Mouse (Mus musculus) lung, embryonic 14.5 days (tissue): ENCODE results near the gene Itpkb. TPM values are rescaled to one million over a fixed set of nuclear protein-coding genes. Genes with fewer than 3 reads are reported as not detected.

ENCODE experiments used
- ATAC-seq: fragments of 200-750 bp; cut with Nextera tagmentation; 2 replicates; pipeline ENCODE4 v1.8.0; 2017; ENCODE audit warnings: mild to moderate bottlenecking, moderate TSS enrichment, moderate library complexity; ENCODE audit not compliant: insufficient read depth
- DNase-seq: peaks from one replicate; pipeline ENCODE4 v3.0.0-alpha.2; 2015
- H3K27ac ChIP-seq: fragments of 300-500 bp; sonication (generic); 2 replicates; pipeline ENCODE4 v1.5.1; 2014; ENCODE audit warnings: low read depth, mild to moderate bottlenecking, moderate library complexity
- H3K27me3 ChIP-seq: fragments of 300-500 bp; sonication (generic); 2 replicates; pipeline ENCODE4 v1.6.1; 2014; ENCODE audit warnings: low read length, control low read depth; ENCODE audit not compliant: insufficient read depth
- H3K36me3 ChIP-seq: fragments of 300-500 bp; sonication (generic); 2 replicates; pipeline ENCODE4 v1.6.1; 2014; ENCODE audit warnings: control low read depth; ENCODE audit not compliant: insufficient read depth
- H3K4me1 ChIP-seq: fragments of 300-500 bp; sonication (generic); 2 replicates; pipeline ENCODE4 v1.6.1; 2014; ENCODE audit warnings: antibody characterized with exemption, control low read depth; ENCODE audit not compliant: insufficient read depth
- H3K4me2 ChIP-seq: fragments of 300-500 bp; sonication (generic); 2 replicates; pipeline ENCODE4 v1.6.1; 2014; ENCODE audit warnings: mild to moderate bottlenecking
- H3K4me3 ChIP-seq: fragments of 300-500 bp; sonication (generic); 2 replicates; pipeline ENCODE4 v1.5.1; 2014; ENCODE audit warnings: low read depth, low read length
- H3K9ac ChIP-seq: fragments of 300-500 bp; sonication (generic); 2 replicates; pipeline ENCODE4 v1.6.1; 2014
- H3K9me3 ChIP-seq: fragments of 300-500 bp; sonication (generic); 2 replicates; pipeline ENCODE4 v1.6.1; 2016; ENCODE audit warnings: low read depth, low read length, control low read depth
- CTCF ChIP-seq: IDR thresholded peaks from 2 replicates; pipeline ENCODE4 v1.5.1; 2016; ENCODE audit warnings: antibody characterized with exemption, low read depth
- WGBS: fragments of 180-500 bp; shearing (Covaris S2); extraction: QIAGEN DNeasy Blood & Tissue Kit; methylation state at CpG from one replicate; pipeline ENCODE4 v1.1.7; 2014; 5-methylcytosine and 5-hydroxymethylcytosine counted together
- polyA plus RNA-seq: library from polyadenylated mRNA; unstranded; fragments of >200 nt; fragmentation: Nextera tagmentation; extraction: Ambion mirVana; gene quantifications from 2 replicates; pipeline ENCODE4 v1.2.1, GENCODE M21; 2014

Itpkb gene
- polyA plus RNA-seq, 1 experiment from 2014 or later = 9.0 TPM

- TF ChIP-seq CTCF = no peak
- Histone ChIP-seq H3K27ac (peak overlapping the region; percentile 58), H3K9me3 (no peaks in the 10 kb centered on the region), H3K4me1 (peaks cover 17% of the 10 kb centered on the region; the same call in 1 of the 2 replicates), H3K9ac (no peak overlapping the region), H3K4me2 (peak overlapping the region; percentile 15; the same call in 1 of the 2 replicates), H3K4me3 (no peak overlapping the region), H3K27me3 (no peaks in the 10 kb centered on the region), H3K36me3 (0 out of 2 replicates have a peak, but pooled peaks cover 5% of the 10 kb centered on the region)
- ATAC-seq (no peak), DNase-seq (no peak)
- 56% methylated on average over 3 of the region's 3 CpGs for WGBS
Measured at GRCm38 (mm10) chr1:180363317-180363716, 33.0 kb downstream of the Itpkb start.

DNA sequence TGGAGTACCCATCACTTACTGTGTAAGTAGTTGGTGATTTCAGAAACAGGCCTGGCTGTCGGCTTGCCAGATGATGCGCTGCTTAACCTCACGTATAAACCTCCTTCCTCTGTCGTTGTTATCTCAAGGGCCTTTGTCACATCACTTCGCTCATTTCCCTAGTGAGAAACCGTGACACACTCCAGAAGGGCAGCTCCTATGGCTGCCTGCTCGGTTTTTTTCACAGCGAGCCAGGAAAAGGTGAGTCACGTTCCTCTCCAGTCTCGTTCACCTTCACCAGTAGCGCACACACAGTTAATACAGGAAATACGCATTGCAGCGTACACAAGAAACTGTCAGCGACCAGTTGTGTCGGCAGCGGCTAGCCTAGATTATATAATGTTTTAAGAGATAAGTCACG lies 33.7 kb downstream of the Itpkb start:
- peaks cover 17% of the 10 kb centered on the region; the same call in 1 of the 2 replicates for H3K4me1 ChIP-seq
- peak overlapping the region; percentile 81 for H3K4me2 ChIP-seq
- no peak for TF ChIP-seq CTCF
- WGBS = 45% methylated on average over 17 of the region's 17 CpGs
- no peaks in the 10 kb centered on the region for H3K27me3 ChIP-seq
- H3K9me3 ChIP-seq = no peaks in the 10 kb centered on the region
- no peak overlapping the region for H3K4me3 ChIP-seq
- H3K27ac ChIP-seq = peak overlapping the region; percentile 58; the same call in 1 of the 2 replicates
- peak; percentile 41 for DNase-seq
- H3K9ac ChIP-seq = no peak overlapping the region
- H3K36me3 ChIP-seq = 0 out of 2 replicates have a peak, but pooled peaks cover 5% of the 10 kb centered on the region
- no peak for ATAC-seq

DNA sequence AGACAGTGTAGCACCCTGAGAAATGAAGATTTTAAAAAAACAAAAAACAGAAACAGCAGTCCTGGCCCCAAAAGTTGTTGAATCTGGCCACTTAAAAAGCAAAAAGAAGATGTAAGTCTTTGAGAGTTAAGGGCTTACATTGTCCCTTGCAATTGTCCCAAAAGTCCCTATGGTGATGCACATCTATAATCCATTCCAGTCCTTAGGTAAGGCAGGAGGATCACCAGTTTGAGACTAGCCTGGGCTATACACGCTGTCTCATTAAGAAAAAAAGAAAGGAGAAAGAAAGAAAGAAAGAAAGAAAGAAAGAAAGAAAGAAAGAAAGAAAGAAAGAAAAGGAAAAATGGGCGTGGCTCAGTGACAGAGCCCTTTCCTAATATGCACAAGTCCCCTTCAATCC lies 34.4 kb downstream of the Itpkb start:
- Histone ChIP-seq H3K4me2 (peak overlapping the region; percentile 81), H3K36me3 (0 out of 2 replicates have a peak, but pooled peaks cover 5% of the 10 kb centered on the region), H3K9ac (0 out of 2 replicates have a peak overlapping the region, but pooled peaks have one; percentile 18), H3K27me3 (no peaks in the 10 kb centered on the region), H3K9me3 (no peaks in the 10 kb centered on the region), H3K4me1 (peaks cover 17% of the 10 kb centered on the region; the same call in 1 of the 2 replicates), H3K4me3 (peak overlapping the region; percentile 45), H3K27ac (peak overlapping the region; percentile 77)
- WGBS = 17% methylated on average over 2 of the region's 2 CpGs
- DNase-seq (no peak), ATAC-seq (peak; percentile 1; the same call in 1 of the 2 replicates)
- no peak for TF ChIP-seq CTCF

DNA sequence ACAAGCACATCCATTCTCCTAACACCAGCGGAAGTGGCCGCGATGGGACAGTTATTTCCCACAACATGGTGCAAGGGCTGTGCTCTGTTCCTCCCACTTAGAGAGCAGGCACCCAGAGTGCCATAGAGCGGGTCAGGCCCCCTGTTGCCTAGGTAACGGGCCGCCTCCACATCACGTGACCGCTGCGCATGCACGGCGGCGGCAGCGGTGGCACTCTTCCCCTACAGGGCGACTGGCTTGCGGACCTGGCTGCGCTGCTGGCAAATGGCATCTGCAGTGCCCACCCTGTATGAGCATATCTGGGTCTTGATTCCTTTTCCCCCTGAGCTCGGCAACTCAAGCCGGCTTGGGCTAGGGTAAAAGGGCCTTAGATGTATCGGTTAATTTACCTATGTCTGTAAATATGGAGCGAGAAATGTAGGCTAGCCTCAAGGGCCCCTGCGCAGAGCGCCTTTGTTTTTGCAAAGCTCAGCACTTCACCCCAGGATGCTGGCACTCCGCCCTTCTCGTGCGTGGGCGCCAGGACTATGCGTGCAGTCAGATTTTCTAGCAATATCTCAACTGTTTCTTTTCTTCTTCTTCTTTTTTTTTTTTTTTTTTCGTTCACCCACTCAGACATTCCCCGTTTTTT lies 35.0 kb downstream of the Itpkb start:
- 1% methylated on average over 29 of the region's 29 CpGs for WGBS
- peak; percentile 97 for DNase-seq
- no peaks in the 10 kb centered on the region for H3K27me3 ChIP-seq
- H3K27ac ChIP-seq = peak overlapping the region; percentile 77
- H3K36me3 ChIP-seq = 0 out of 2 replicates have a peak, but pooled peaks cover 5% of the 10 kb centered on the region
- peak; percentile 44 for TF ChIP-seq CTCF
- peak overlapping the region; percentile 45 for H3K4me3 ChIP-seq
- peak overlapping the region; percentile 18; the same call in 1 of the 2 replicates for H3K9ac ChIP-seq
- H3K4me2 ChIP-seq = peak overlapping the region; percentile 81
- peaks cover 17% of the 10 kb centered on the region; the same call in 1 of the 2 replicates for H3K4me1 ChIP-seq
- H3K9me3 ChIP-seq = no peaks in the 10 kb centered on the region
- peak; percentile 96 for ATAC-seq

GRCm38 (mm10) chr1:180365983-180366811 lies 35.9 kb downstream of the Itpkb start:
- Histone ChIP-seq H3K36me3 (0 out of 2 replicates have a peak, but pooled peaks cover 2% of the 10 kb centered on the region), H3K27me3 (no peaks in the 10 kb centered on the region), H3K27ac (peak overlapping the region; percentile 77), H3K4me3 (peak overlapping the region; percentile 45; the same call in 1 of the 2 replicates), H3K9me3 (no peaks in the 10 kb centered on the region), H3K4me2 (peak overlapping the region; percentile 81), H3K4me1 (peaks cover 17% of the 10 kb centered on the region; the same call in 1 of the 2 replicates), H3K9ac (no peak overlapping the region)
- ATAC-seq (no peak), DNase-seq (no peak)
- no peak for TF ChIP-seq CTCF
- WGBS = 66% methylated on average over 18 of the region's 18 CpGs

DNA sequence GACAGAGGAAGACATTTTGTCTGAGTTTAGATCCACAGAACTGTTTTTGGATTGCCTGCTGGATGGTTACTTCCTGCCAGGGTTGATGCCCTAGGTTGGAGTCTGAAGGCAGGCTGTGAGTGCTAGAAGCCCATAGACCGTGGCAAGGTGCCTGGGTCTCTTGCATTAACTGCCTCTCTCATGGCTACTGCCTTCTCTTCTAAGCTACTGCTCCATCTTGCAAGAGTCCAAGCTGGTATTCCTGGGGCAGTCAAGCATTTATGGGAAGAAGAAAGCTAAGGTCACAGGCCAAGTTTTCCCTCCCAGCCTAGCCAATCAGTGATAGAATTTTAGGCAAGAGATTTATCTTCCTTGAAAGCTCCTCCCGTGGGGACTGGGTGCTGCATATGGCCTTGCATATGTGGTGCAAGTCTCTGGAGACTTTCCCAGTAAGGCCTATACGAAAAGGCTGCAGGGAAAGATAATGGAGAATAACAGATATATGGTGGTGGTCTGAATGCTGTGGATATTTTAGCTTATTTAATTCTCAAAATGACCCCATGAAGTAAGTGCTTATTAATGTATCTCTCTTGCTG lies 36.8 kb downstream of the Itpkb start:
- no peak overlapping the region for H3K4me2 ChIP-seq
- H3K4me3 ChIP-seq = no peak overlapping the region
- ATAC-seq = no peak
- H3K4me1 ChIP-seq = peaks cover 17% of the 10 kb centered on the region; the same call in 1 of the 2 replicates
- H3K27me3 ChIP-seq = no peaks in the 10 kb centered on the region
- TF ChIP-seq CTCF = no peak
- 61% methylated on average over 3 of the region's 3 CpGs for WGBS
- no peaks in the 10 kb centered on the region for H3K36me3 ChIP-seq
- H3K9me3 ChIP-seq = no peaks in the 10 kb centered on the region
- H3K27ac ChIP-seq = peak overlapping the region; percentile 37
- no peak overlapping the region for H3K9ac ChIP-seq
- no peak for DNase-seq
